Mouse (Mus musculus) liver, postnatal 0 days (tissue): ENCODE data around the gene Chtf18.

Experiments
- CTCF ChIP-seq: sonication (generic); IDR thresholded peaks from 2 replicates; pipeline ENCODE4 v1.5.1; 2016; ENCODE audit warnings: antibody characterized with exemption, low read depth
- EP300 ChIP-seq: IDR thresholded peaks from 2 replicates; pipeline ENCODE4 v1.6.1; 2016; ENCODE audit warnings: antibody characterized with exemption, low read depth, mild to moderate bottlenecking

DNA sequence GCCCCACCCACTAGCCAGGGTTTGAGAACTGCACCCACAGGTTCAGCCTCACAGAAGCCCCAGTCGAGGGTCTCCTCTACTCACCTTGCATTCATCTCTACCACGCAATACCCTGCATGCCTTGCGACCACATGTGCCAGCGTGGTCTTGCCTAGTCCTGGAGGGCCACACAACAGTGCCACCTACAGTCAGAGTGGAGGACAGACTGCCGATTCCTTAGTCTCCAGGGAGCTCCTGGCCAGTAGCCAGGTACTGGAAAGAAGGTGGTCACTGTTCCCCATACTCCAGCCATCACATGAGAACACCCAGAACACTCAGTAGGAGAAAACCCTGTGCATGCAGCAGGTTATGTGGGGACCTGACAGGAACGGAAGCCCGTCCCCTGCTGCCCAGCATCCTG lies 3.3 kb downstream of the Chtf18 start:
- TF ChIP-seq CTCF, result peak; percentile 45
- TF ChIP-seq EP300, result no peak
